Mouse (Mus musculus) natural killer cell, adult 2 months (primary cell): ENCODE data around the gene Cbr3.

Experiments
- DNase-seq, 2 experiments: peaks; one replicate each; pipeline ENCODE4 v3.0.0; 2022; ENCODE audit warnings: low spot score in 2 of 2

Gene Cbr3

GRCm38 (mm10) chr16:93711411-93712188 is 28.6 kb downstream of the Cbr3 start, which contains the start of gene Dop1b:
Dop1b (plus strand) TSS chr16:93711904.
- DNase-seq, result peak; percentile 99

GRCm38 (mm10) chr16:93712189-93712885 is 29.3 kb downstream of the Cbr3 start:
- DNase-seq, result no peak

GRCm38 (mm10) chr16:93712966-93713365 is 30.0 kb downstream of the Cbr3 start:
- no peak for DNase-seq

- DNase-seq, result no peak
Observed at GRCm38 (mm10) chr16:93714426-93714825, 31.4 kb downstream of the Cbr3 start.

GRCm38 (mm10) chr16:93715826-93716225 is 32.8 kb downstream of the Cbr3 start:
- no peak for DNase-seq

GRCm38 (mm10) chr16:93717299-93717703 is 34.3 kb downstream of the Cbr3 start:
- DNase-seq, result no peak

- no peak for DNase-seq
Observed at GRCm38 (mm10) chr16:93721771-93722170, 38.8 kb downstream of the Cbr3 start.

- no peak for DNase-seq
Observed at GRCm38 (mm10) chr16:93722476-93722875, 39.5 kb downstream of the Cbr3 start.

- DNase-seq, result no peak
Observed at GRCm38 (mm10) chr16:93725417-93726144, 42.6 kb downstream of the Cbr3 start.

GRCm38 (mm10) chr16:93726186-93726585 is 43.2 kb downstream of the Cbr3 start:
- no peak for DNase-seq

GRCm38 (mm10) chr16:93728676-93729075 is 45.7 kb downstream of the Cbr3 start:
- DNase-seq, result no peak

- no peak for DNase-seq
Observed at GRCm38 (mm10) chr16:93729801-93730721, 47.0 kb downstream of the Cbr3 start.

GRCm38 (mm10) chr16:93731310-93731709 is 48.3 kb downstream of the Cbr3 start:
- no peak for DNase-seq

- DNase-seq, result no peak
Observed at GRCm38 (mm10) chr16:93732875-93733569, 50.0 kb downstream of the Cbr3 start.

GRCm38 (mm10) chr16:93739251-93739650 is 56.2 kb downstream of the Cbr3 start:
- DNase-seq, result no peak
